Mouse (Mus musculus) central nervous system, embryonic 11.5 days (tissue): ENCODE results near the gene Smap1. TPM values are rescaled to one million over a fixed set of nuclear protein-coding genes. Genes with fewer than 3 reads are reported as not detected.

ENCODE experiments used
- polyA plus RNA-seq: library from polyadenylated mRNA; depleted of rRNA; stranded (reverse); fragments of >200 nt; gene quantifications from 2 replicates; pipeline ENCODE4 v1.2.3, GENCODE M21; 2012; rRNA removed

Gene Smap1
- 56.9 and 81.4 TPM in 2 replicates for polyA plus RNA-seq

DNA sequence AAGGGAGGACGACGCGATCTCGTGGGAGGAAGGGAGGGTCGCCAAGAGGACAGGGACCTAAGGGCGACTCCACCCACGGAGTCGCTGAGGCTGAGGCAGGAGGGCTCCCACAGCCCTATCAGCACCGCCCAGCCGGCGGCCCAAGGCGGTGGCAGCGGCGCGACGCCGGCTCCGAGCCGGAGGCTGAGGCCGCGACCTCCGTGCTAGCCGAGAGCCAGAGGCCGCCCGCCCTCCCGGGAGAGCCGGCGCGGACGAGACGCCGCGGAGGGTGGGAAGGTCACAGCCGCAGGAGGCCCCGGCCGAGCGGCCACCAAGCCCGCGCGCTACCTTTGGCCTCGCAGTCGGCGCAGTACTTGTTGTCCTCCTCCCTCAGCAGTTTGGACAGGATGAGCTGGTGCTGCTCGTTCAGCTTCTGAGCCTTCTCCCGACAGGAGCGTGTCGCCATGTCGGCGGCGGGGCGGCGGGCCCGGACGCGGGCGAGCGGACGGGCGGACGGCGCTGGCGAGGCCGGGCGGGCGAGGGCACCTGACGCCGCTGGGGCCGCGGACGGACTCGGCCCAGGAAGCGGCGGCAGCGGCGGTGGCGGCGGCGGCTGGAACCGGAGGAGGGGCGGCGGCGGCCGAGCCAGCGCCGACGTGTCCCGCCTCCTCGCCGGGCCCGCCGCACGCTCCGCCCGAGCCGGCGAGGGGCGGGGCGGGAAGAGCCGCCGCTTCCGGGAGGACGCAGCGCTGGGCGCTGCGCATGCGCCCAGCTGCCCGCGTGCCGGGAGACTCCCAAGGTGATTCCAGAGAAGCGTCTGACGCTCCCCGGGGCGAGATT lies at the start of gene Smap1:
Gene Smap1 (minus strand): TSS at position 607 of the 819 bp plus-strand sequence.

Other genes with a start within 250 kb of the Smap1 start
- gene B3gat2, start 160.6 kb downstream of the Smap1 start, polyA plus RNA-seq = 1.2 TPM in 2 replicates
- gene Sdhaf4, start 83.3 kb upstream of the Smap1 start, polyA plus RNA-seq = 40.9 and 47.3 TPM in 2 replicates
- 28.7 and 55.1 TPM in 2 replicates for gene Fam135a, start 178.0 kb upstream of the Smap1 start, polyA plus RNA-seq